Mouse (Mus musculus): ENCODE measurements at regions not wholly inside any gene's neighbourhood (a gene's known extent, or its start where the extent isn't known, plus 50 kb on each side); places are given as distances from the start of the nearest gene placed in this dataset.

DNA sequence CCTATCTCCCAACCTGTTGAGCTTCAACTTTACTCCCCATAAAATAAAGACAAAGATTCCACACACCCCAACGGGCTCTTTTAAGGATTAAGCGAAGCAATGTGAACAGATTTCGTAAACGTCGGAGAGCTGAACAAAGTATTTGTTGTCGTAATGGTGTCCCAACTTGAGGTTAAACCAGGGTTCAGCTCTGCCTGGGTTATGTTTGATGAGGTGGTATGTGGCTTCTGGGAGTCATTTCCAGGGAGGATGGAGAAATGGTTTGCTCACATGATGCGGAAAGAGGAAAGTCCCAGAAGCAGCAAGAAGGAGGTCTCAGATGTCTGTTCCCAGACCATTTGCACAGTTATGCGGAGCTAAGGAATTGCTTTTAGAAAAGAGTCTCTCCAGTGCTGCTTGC lies 126.1 kb upstream of the Slc44a1 start:
- TF ChIP-seq EP300 (IDR thresholded peaks at IDR 0.05; ENCODE audit: insufficient read depth, low read depth, low read length) = no peak
- no peak for TF ChIP-seq CTCF (IDR thresholded peaks at IDR 0.05)
- TF ChIP-seq POLR2A (IDR thresholded peaks at IDR 0.05; ENCODE audit: insufficient read depth, low read depth, low read length) = no peak

Data from heart, adult 2 months (tissue).